Mouse (Mus musculus) kidney, adult 18-20 months (tissue): ENCODE measurements around the gene Cdc26.

ENCODE experiments used
- DNase-seq: peaks from one replicate; pipeline ENCODE4 v3.0.0; 2021

Gene Cdc26

GRCm38 (mm10) chr4:62397616-62398365, 10.7 kb downstream of the Cdc26 start:
- DNase-seq = no peak

DNA sequence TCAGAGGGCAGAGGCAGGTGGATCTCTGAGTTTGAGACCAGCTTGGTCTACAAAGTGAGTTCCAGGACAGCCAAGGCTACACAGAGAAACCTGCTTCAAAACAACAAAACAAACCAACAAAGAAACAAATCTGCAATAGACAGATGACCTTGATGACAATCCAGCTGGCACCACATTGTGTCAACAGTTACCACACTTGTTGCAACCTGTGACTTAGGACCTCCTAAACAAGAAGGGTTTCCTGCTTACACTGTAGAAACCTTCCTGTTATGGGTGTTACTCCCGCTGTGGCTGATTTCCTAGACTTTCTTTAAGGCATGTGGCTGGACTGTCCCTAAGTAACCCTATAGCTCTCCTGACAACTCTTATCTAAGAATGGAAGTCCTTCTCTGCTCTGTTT, 12.6 kb downstream of the Cdc26 start:
- no peak for DNase-seq

GRCm38 (mm10) chr4:62393459-62393858, 15.0 kb downstream of the Cdc26 start:
- DNase-seq = no peak

DNA sequence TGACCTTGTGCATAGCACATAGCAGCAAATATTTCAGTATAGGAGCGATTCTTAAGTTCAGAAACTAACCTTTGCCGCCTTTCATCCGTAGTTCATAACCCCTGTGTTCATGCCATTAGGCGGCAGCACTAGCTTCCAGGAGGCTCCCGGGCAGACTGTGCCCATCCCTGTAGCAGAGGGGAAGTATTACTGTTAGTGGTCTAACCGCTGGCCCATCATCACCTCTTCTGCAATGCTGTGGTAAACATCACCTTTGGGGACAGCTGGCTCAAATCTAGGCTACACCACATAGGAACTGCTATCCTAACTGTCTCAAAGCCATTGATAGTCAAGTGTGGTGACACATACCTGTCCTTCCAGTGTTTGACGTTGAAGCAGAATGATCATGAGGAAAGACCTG, 16.6 kb downstream of the Cdc26 start:
- DNase-seq = no peak

DNA sequence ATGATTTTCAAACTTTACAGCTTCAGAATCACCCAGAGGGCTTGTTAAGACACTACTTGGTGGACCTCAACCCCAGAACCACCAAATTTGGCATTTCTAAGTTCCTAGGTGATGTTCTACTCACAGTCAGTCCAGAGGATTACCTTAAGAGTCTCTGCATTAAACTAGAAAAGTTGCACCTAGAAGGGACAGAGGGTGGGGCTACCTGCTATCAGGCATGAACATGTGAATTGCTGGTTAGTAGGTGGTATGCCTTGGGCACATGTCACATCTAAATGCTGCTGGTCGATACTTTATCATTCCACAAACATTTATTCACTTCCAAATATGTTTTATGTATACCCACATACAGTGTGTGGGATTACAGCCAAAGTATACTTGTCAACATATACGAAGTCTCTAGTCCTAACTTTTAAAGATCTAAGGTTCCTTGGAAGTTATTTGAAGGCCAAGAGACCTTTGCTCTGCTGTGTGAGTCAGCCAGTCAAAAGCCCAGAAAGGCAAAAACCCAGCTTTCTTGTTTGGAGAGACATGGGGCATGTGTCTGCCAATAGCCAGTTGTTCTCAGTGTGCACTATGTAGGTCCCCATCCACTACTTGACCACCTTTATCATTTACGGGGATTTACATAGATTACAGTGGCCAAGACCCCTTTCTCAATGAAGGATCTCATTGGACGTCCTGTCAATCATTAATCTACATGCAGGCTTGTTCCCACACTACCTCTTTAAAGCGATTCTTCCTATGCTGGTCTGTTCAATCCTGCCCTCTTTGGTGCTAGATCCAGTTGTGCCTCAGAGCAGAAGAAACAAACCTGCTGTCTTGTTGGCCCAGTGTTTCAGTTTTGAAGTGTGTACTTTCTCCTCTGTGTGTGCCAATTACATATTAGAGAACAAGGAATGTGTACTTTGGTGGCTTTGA, 18.6 kb downstream of the Cdc26 start:
- DNase-seq = peak; percentile 23

DNA sequence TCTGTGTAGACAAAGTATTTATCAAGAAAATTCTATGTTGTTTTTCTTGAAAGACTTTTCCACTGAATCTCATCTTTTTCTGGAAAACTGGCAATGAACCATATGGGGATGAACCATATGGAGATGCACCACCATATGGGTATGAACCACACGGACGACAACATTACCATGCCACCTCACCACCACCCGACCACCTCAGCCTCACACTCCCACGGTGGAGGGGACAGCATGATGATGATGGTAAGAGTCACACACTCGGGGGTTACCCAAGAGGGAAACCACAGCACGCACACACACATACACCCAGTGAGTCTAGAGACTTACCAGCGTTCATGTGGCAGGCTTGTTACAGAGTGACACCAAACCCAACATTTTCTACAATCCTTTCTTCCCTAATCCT, 23.0 kb downstream of the Cdc26 start:
- no peak for DNase-seq

DNA sequence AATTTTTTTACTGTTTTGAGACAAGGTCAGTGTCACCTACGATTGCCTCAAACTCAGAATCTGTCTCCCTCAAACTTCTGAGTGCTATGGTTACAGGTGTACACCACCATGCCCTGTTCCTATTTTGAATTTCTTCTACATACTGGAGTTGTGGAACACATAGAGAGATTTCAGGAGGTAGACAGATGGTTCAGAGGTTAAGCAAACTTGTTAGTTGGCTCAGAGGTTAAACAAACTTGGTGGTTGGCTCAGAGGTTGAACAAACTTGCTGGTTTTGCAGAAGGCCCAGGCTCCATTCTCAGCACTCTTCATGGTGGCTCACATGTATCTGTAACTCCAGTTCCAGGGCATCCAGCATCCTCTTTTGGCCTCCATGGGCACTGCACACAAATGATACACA, 24.3 kb downstream of the Cdc26 start:
- no peak for DNase-seq

- no peak for DNase-seq
Measured at GRCm38 (mm10) chr4:62383752-62384151, 24.7 kb downstream of the Cdc26 start.

GRCm38 (mm10) chr4:62383207-62383606, 25.2 kb downstream of the Cdc26 start:
- DNase-seq = no peak

GRCm38 (mm10) chr4:62379724-62380381, 28.6 kb downstream of the Cdc26 start:
- no peak for DNase-seq

DNA sequence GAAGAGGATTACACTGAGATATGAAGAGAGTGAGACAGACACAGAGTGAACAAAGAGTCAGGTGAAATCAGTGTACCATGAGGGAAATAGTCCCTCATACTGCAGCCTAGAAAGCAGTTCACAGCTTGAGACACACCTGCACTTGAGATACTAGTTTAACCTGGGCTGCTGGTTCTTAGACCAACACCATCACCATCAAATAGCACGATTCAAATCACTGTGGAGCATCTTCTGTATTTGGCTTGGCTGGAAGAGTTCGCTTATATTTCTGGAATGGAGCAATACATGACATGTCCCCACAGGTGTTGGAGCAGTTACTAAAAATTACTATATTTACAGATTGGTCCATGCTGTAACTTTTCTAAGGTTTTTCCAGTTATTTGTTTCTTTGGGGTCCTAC, 32.3 kb downstream of the Cdc26 start:
- no peak for DNase-seq

DNA sequence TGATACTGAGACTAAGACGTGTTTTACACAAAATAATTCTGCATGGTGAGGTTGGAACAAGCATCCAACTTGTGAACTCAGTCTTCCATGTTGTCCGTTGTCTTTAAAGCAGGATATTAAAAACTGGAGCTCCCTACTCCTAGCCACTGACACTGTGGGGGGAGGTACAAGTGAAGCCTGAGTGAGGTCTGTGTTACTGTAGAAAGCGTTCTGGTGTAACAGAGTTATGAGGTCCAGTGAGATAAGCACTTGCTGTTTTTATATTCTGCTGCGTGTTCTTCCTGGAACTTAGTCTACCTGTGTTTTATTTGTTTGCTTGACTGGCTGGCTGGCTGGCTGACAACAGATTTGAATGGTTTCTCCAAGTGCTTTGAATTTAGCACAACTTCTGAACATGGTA, 34.1 kb downstream of the Cdc26 start:
- DNase-seq = no peak

- DNase-seq = no peak
Measured at GRCm38 (mm10) chr4:62373668-62374067, 34.8 kb downstream of the Cdc26 start.

DNA sequence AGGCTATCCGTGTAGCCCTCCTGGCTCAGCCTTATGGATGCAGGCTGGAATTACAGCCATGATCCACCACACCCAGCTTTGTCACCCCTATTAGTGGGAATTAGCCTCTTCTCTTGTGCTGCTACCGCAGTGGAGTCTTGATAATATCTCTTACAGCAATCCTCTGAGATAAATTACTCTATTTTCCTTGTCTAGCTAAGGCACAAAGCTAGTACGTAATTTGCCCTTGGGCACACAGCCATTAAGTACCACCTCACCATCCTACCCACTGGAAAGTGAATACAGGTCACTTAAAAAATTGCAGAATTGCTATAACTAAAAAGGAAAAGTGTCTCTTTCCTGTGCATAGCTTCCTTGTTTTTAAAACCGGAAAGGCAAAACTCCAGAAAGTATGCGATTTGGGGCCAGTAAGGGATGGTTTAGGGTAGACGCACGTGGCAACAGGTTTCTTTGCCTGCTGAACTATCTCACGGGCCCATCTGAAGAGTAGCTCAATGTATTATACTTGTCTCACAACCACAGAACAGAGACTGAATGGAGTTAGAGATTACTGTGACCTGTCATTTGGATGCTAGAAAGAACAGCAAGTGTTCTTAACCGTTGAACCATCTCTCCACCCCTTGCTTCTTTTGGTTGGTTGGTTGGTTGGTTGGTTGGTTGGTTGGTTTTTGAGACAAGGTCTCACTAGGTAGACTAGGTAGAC, 35.5 kb downstream of the Cdc26 start:
- no peak for DNase-seq

DNA sequence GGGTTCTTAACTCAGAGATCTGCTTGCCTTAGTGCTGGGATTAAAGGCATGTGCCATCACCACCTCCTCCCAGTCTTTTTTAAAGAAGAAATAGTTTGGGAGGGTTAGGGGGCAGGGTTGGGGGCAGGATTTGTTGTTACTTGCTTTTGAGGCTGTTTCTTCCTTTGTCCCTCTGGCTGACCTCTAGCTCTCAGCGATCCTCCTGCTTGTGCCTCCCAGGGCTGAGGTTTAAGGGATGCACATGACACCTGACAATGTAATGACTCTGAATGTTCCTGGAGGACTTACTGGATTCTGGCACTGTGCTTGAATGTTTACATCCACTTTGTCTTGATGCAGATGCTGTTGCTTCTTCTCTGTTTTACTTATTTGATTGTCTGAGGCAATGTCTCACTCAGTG, 36.0 kb downstream of the Cdc26 start:
- no peak for DNase-seq

- DNase-seq = no peak
Measured at GRCm38 (mm10) chr4:62369091-62369490, 39.4 kb downstream of the Cdc26 start.

DNA sequence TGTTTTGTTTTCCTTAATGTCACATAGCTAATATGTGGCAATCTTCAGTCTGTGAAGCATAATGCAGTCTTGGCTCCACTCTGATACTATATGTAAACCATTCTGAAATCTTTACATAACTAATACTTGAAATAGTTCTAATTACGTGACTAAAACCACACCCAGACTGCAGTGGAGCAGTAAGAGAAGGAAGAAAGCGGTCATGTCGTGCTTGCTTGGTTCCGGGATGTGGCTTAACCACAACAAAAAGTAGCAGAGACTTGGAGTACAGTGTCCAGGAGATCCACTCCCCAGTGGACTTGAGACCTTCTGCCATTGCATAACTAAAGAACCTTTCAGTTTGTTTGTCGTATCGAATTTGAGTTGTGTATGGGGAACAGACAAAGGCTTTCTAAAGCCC, 40.9 kb downstream of the Cdc26 start:
- no peak for DNase-seq

- DNase-seq = no peak
Measured at GRCm38 (mm10) chr4:62366291-62366690, 42.2 kb downstream of the Cdc26 start.

- no peak for DNase-seq
Measured at GRCm38 (mm10) chr4:62364299-62364698, 44.1 kb downstream of the Cdc26 start.

- no peak for DNase-seq
Measured at GRCm38 (mm10) chr4:62362437-62362836, 46.0 kb downstream of the Cdc26 start.

- no peak for DNase-seq
Measured at GRCm38 (mm10) chr4:62361997-62362396, 46.4 kb downstream of the Cdc26 start.

DNA sequence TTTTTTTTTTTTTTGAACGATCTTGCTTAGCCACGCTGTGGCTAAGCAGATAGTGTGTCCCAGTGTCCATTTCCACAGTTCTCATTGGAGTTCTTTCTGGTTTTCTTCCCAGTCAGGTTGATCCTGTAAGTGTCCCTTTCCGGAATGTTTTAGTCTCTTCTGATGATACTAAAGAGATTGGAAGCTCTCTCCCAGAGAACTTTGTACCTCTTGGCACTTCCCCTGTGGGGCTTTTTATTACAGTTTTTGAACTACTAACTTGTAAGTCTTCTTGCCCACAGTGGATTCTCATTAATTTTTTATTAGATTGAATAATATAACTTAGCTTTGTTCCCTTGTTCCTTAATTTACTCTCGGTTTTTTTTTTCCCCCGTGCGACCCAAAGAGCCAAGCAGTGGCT, 46.9 kb downstream of the Cdc26 start:
- no peak for DNase-seq
